Mouse (Mus musculus) naive thymus-derived CD4-positive, alpha-beta T cell, adult 5 months (primary cell): ENCODE results near the gene Chst1. TPM values are rescaled to one million over a fixed set of nuclear protein-coding genes. Genes with fewer than 3 reads are reported as not detected.

Experiments used
- polyA plus RNA-seq: library from polyadenylated mRNA; unstranded; fragments of 100-300 nt; shearing (Covaris generic); gene quantifications from one replicate; pipeline ENCODE4 v1.2.1, GENCODE M21; 2017

The Chst1 gene
- not detected for polyA plus RNA-seq

DNA sequence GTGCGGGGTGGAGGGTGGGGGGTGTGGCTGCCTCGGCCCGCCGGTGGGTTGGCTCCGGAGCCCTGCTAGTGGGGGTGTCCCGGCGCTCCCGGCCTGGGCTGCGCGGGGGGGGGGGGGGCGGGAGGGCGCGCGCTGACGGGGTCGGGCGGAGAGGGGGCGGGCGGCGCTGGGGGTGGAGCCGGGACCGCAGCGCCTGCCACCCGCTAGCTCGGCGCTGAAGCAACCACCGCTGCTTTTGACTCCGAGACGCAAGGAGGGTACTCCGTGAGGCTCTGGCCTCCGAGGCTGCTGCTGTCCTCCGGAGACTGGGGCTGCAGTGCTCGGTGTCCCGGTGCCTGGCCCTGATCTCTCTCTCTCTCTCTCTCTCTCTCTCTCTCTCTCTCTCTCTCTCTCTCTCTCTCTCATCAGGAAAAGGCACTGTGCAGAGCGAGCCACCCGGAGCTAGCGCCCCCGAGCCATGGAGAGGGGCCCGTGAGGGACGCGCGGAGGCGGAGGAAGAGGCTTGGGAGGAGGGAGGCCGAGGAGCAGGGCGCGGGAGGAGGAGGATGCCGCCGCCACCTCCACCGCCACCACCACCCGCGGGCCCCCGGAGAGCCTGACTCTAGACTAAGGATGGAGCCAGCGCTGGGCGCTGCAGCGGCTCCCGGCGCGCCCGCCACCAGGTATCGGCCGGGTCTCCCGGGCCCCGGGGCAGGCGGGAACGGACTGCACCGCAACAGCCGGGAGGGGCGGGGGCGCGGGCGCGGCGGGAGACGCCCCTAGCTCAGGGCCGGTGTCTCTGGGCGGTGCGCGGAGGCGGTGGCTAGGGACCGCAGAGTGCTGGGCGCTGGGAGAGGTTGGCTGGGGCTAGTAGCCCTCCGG, at the start of gene Chst1:
Gene Chst1 (plus strand): TSS at position 221 of the 861 bp plus-strand sequence.

Other genes starting within 250 kb of the Chst1 start
- 35.6 TPM for gene Pex16, start 225.0 kb upstream of the Chst1 start, polyA plus RNA-seq
- not detected for gene Large2, start 224.8 kb upstream of the Chst1 start, polyA plus RNA-seq
- gene 1700029I15Rik, start 217.2 kb upstream of the Chst1 start, polyA plus RNA-seq = 2.6 TPM
- not detected for gene Mapk8ip1, start 198.4 kb upstream of the Chst1 start, polyA plus RNA-seq
- gene Cry2, start 165.7 kb upstream of the Chst1 start, polyA plus RNA-seq = 36.7 TPM
- gene Slc35c1, start 139.2 kb upstream of the Chst1 start, polyA plus RNA-seq = 25.6 TPM